Mouse (Mus musculus): ENCODE data around the gene Gtpbp4. TPM values are rescaled to one million over a fixed set of nuclear protein-coding genes. Genes with fewer than 3 reads are reported as not detected.
A peak's percentile ranks its signal among the peaks of the same experiment; 100 is the strongest.

The Gtpbp4 gene
- 157 and 172 TPM in 2 replicates for polyA plus RNA-seq (2011; ENCODE audit: insufficient read depth, insufficient read length, low read depth, missing spikeins)

DNA sequence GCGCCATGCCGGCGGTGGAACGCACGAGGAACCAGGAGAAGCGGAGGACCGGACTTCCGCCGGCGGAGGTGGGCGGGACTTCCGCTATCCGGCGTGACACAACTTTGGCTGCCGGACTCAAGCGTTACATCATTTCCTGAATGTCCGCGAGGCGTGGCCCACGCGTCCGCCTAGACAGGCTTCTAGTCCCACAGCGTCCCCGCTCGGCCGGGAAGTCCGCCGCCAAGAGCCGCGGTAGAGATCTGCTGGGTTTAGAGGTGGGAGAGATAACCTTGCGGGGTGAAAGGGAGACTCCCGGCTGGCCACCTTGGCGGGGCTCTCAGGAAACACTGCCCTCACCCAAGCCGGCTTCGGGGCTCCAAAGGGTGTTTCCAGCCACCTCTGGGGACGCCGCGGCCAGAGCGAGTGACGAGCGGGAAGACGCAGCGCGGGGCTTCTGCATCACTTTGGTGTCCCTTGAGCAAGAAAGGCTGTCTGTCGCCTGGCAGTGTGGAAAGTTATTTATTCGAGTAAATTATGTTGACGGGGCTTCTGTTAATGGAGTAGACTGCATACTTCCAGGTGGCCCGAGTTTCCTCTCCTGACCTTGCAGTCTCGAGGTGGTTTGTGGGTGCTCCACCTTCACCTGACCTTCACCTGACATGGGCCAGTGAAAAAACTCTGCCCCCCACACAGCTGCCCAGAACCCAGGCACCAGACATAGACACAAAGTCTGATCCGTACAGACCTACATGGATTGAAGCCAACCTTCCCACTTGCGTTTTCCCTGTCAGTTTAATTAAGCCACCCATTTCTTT is at the start of gene Gtpbp4:
TSS of gene Gtpbp4 (minus strand) at position 94 of the 797 bp plus-strand sequence.
- TF ChIP-seq CTCF (IDR thresholded peaks at IDR 0.05; ENCODE audit: low read depth, low read length) (peak; percentile 67), EP300 (IDR thresholded peaks at IDR 0.05; ENCODE audit: insufficient read depth, low read depth, low read length) (peak; percentile 62; the same call in 1 of the 2 replicates), POLR2A (IDR thresholded peaks at IDR 0.05; ENCODE audit: insufficient read depth, low read length) (no peak)
- peak within 1 kb of the TSS; percentile 24; the same call in 1 of the 2 replicates for H3K27ac ChIP-seq (ENCODE audit: insufficient read depth, low read length)
- H3K27me3 ChIP-seq (ENCODE audit: control insufficient read depth, insufficient read depth, low read length, poor library complexity, severe bottlenecking), result no peaks in the 10 kb centered on the region
- no peaks in the 10 kb centered on the region for H3K4me1 ChIP-seq (ENCODE audit: control insufficient read depth, insufficient read depth, low read length)
- peak within 1 kb of the TSS; percentile 89 for H3K9ac ChIP-seq (ENCODE audit: low read depth, poor library complexity, severe bottlenecking)
- peak within 1 kb of the TSS; percentile 95 for H3K4me3 ChIP-seq (ENCODE audit: low read depth, low read length)
- H3K9me3 ChIP-seq (replicated peaks; ENCODE audit: control insufficient read depth, insufficient read depth, low read length, poor library complexity, severe bottlenecking), result no peaks in the 10 kb centered on the region
- H3K36me3 ChIP-seq (ENCODE audit: control insufficient read depth, insufficient read depth, low read length, poor library complexity, severe bottlenecking), result peaks cover 12% of the 10 kb centered on the region

DNA sequence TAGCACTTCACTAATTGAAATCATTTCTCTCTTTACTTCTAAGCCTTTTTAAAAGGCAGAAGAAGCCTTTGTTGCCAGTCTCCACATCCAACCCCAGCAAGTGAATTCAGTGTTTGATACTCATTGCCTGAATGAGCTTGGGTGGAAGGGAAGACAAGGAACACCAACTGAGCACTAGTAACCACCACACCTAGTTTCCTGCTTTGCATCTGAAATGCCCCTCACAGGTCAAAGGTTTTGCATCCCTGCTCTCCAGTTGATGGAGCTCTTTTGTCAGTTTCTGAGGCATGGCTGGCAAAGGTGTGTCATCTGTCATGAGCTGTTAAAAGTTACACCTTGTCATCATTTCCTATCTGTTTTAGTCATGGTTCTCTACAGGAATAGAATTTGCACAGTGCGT is 48.8 kb upstream of the Gtpbp4 start:
- peaks cover 8% of the 10 kb centered on the region; the same call in 1 of the 2 replicates for H3K9me3 ChIP-seq (replicated peaks; ENCODE audit: control insufficient read depth, insufficient read depth, low read length, poor library complexity, severe bottlenecking)
- no peak overlapping the region for H3K27ac ChIP-seq (ENCODE audit: insufficient read depth, low read length)
- H3K4me1 ChIP-seq (ENCODE audit: control insufficient read depth, insufficient read depth, low read length), result no peaks in the 10 kb centered on the region
- H3K4me3 ChIP-seq (ENCODE audit: low read depth, low read length), result no peak overlapping the region
- no peaks in the 10 kb centered on the region for H3K27me3 ChIP-seq (ENCODE audit: control insufficient read depth, insufficient read depth, low read length, poor library complexity, severe bottlenecking)
- H3K36me3 ChIP-seq (ENCODE audit: control insufficient read depth, insufficient read depth, low read length, poor library complexity, severe bottlenecking), result no peaks in the 10 kb centered on the region
- H3K9ac ChIP-seq (ENCODE audit: low read depth, poor library complexity, severe bottlenecking), result no peak overlapping the region
- TF ChIP-seq POLR2A (IDR thresholded peaks at IDR 0.05; ENCODE audit: insufficient read depth, low read length) (no peak), CTCF (IDR thresholded peaks at IDR 0.05; ENCODE audit: low read depth, low read length) (no peak), EP300 (IDR thresholded peaks at IDR 0.05; ENCODE audit: insufficient read depth, low read depth, low read length) (no peak)

- no peak overlapping the region for H3K27ac ChIP-seq (ENCODE audit: insufficient read depth, low read length)
- no peaks in the 10 kb centered on the region for H3K4me1 ChIP-seq (ENCODE audit: control insufficient read depth, insufficient read depth, low read length)
- H3K36me3 ChIP-seq (ENCODE audit: control insufficient read depth, insufficient read depth, low read length, poor library complexity, severe bottlenecking), result no peaks in the 10 kb centered on the region
- H3K9me3 ChIP-seq (replicated peaks; ENCODE audit: control insufficient read depth, insufficient read depth, low read length, poor library complexity, severe bottlenecking), result peaks cover 8% of the 10 kb centered on the region; the same call in 1 of the 2 replicates
- TF ChIP-seq POLR2A (IDR thresholded peaks at IDR 0.05; ENCODE audit: insufficient read depth, low read length) (no peak), CTCF (IDR thresholded peaks at IDR 0.05; ENCODE audit: low read depth, low read length) (no peak), EP300 (IDR thresholded peaks at IDR 0.05; ENCODE audit: insufficient read depth, low read depth, low read length) (no peak)
- no peaks in the 10 kb centered on the region for H3K27me3 ChIP-seq (ENCODE audit: control insufficient read depth, insufficient read depth, low read length, poor library complexity, severe bottlenecking)
- no peak overlapping the region for H3K9ac ChIP-seq (ENCODE audit: low read depth, poor library complexity, severe bottlenecking)
- no peak overlapping the region for H3K4me3 ChIP-seq (ENCODE audit: low read depth, low read length)
Observed at GRCm38 (mm10) chr13:9043289-9044049, 47.6 kb upstream of the Gtpbp4 start.

- H3K4me1 ChIP-seq (ENCODE audit: control insufficient read depth, insufficient read depth, low read length), result no peaks in the 10 kb centered on the region
- no peak overlapping the region for H3K9ac ChIP-seq (ENCODE audit: low read depth, poor library complexity, severe bottlenecking)
- H3K36me3 ChIP-seq (ENCODE audit: control insufficient read depth, insufficient read depth, low read length, poor library complexity, severe bottlenecking), result no peaks in the 10 kb centered on the region
- peaks cover 8% of the 10 kb centered on the region; the same call in 1 of the 2 replicates for H3K9me3 ChIP-seq (replicated peaks; ENCODE audit: control insufficient read depth, insufficient read depth, low read length, poor library complexity, severe bottlenecking)
- H3K27me3 ChIP-seq (ENCODE audit: control insufficient read depth, insufficient read depth, low read length, poor library complexity, severe bottlenecking), result no peaks in the 10 kb centered on the region
- TF ChIP-seq CTCF (IDR thresholded peaks at IDR 0.05; ENCODE audit: low read depth, low read length), result no peak
- TF ChIP-seq EP300 (IDR thresholded peaks at IDR 0.05; ENCODE audit: insufficient read depth, low read depth, low read length), result no peak
- TF ChIP-seq POLR2A (IDR thresholded peaks at IDR 0.05; ENCODE audit: insufficient read depth, low read length), result no peak
- no peak overlapping the region for H3K27ac ChIP-seq (ENCODE audit: insufficient read depth, low read length)
- H3K4me3 ChIP-seq (ENCODE audit: low read depth, low read length), result no peak overlapping the region
Observed at GRCm38 (mm10) chr13:9040626-9041025, 44.7 kb upstream of the Gtpbp4 start.

GRCm38 (mm10) chr13:9031996-9032661 is 36.2 kb upstream of the Gtpbp4 start:
- Histone ChIP-seq H3K9me3 (replicated peaks; ENCODE audit: control insufficient read depth, insufficient read depth, low read length, poor library complexity, severe bottlenecking) (no peaks in the 10 kb centered on the region), H3K27ac (ENCODE audit: insufficient read depth, low read length) (no peak overlapping the region)
- TF ChIP-seq POLR2A (IDR thresholded peaks at IDR 0.05; ENCODE audit: insufficient read depth, low read length), result no peak
- no peak for TF ChIP-seq EP300 (IDR thresholded peaks at IDR 0.05; ENCODE audit: insufficient read depth, low read depth, low read length)
- TF ChIP-seq CTCF (IDR thresholded peaks at IDR 0.05; ENCODE audit: low read depth, low read length), result no peak

More at GRCm38 (mm10) chr13:9031996-9032661, 36.2 kb upstream of the Gtpbp4 start:
- no peak overlapping the region for H3K9ac ChIP-seq (ENCODE audit: low read depth, poor library complexity, severe bottlenecking)
- no peak overlapping the region for H3K4me3 ChIP-seq (ENCODE audit: low read depth, low read length)
- no peaks in the 10 kb centered on the region for H3K36me3 ChIP-seq (ENCODE audit: control insufficient read depth, insufficient read depth, low read length, poor library complexity, severe bottlenecking)
- no peaks in the 10 kb centered on the region for H3K27me3 ChIP-seq (ENCODE audit: control insufficient read depth, insufficient read depth, low read length, poor library complexity, severe bottlenecking)
- H3K4me1 ChIP-seq (ENCODE audit: control insufficient read depth, insufficient read depth, low read length), result no peaks in the 10 kb centered on the region
